Mouse (Mus musculus): ENCODE data around the gene Golt1b. TPM values are rescaled to one million over a fixed set of nuclear protein-coding genes. Genes with fewer than 3 reads are reported as not detected.

Gene Golt1b
- polyA plus RNA-seq, 1 experiment, result 5.4 TPM

DNA sequence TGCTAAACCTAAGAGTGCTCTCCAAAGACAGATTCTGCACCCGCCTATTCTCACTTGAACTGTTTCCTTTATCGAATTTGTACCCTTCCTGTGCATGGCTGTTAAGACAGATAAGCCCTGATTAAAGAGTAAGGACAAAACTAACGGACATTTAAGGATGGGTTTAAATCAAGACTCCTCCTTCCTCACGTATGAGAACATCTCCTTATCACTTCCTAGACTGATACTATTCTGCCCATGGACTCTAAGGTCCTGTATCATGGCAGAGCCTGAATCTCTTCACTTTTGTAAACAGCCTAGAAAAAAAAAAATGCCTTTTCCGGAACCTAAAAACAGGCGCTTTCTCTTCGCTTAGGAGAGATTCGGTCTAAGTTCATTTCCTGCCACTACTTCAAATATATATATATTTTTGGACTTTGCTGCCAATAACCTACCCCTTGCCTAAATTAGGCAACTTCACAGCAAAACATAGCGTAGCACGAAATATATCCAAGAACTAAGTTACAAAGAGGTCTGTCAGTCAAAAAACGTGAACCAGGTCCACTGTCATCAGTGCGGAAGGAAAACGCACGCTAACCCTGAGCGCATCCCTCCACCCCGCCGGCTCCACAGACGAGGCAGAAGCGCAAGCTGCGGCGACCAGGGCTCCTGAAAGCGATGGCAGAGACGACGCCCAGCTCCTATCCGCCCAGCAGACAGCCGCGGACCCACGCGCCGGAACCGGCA, 573 bp upstream of the Golt1b start:
- no peaks in the 10 kb centered on the region; the same call in 1 of the 2 replicates for H3K4me1 ChIP-seq (ENCODE audit: control insufficient read depth, insufficient read depth, low read length)
- peak overlapping the region; percentile 91 for H3K27ac ChIP-seq (ENCODE audit: control insufficient read depth, insufficient read depth, low read depth, low read length)
- no peaks in the 10 kb centered on the region for H3K27me3 ChIP-seq (ENCODE audit: control insufficient read depth, insufficient read depth, low read length)
- H3K36me3 ChIP-seq (ENCODE audit: control insufficient read depth, insufficient read depth, low read length), result no peaks in the 10 kb centered on the region; the same call in 1 of the 2 replicates
- H3K4me3 ChIP-seq (ENCODE audit: control insufficient read depth, low read depth, low read length), result peak overlapping the region; percentile 100
- TF ChIP-seq POLR2A (IDR thresholded peaks at IDR 0.05; ENCODE audit: control insufficient read depth, low read depth, low read length) (no peak), CTCF (IDR thresholded peaks at IDR 0.05; ENCODE audit: control insufficient read depth, insufficient read depth, insufficient replicate concordance, low read depth, low read length) (no peak)

- Histone ChIP-seq H3K27ac (ENCODE audit: control insufficient read depth, insufficient read depth, low read depth, low read length) (peak overlapping the region; percentile 67), H3K27me3 (ENCODE audit: control insufficient read depth, insufficient read depth, low read length) (no peaks in the 10 kb centered on the region), H3K4me3 (ENCODE audit: control insufficient read depth, low read depth, low read length) (peak overlapping the region; percentile 100), H3K4me1 (ENCODE audit: control insufficient read depth, insufficient read depth, low read length) (no peaks in the 10 kb centered on the region; the same call in 1 of the 2 replicates), H3K36me3 (ENCODE audit: control insufficient read depth, insufficient read depth, low read length) (no peaks in the 10 kb centered on the region; the same call in 1 of the 2 replicates)
- TF ChIP-seq CTCF (IDR thresholded peaks at IDR 0.05; ENCODE audit: control insufficient read depth, insufficient read depth, insufficient replicate concordance, low read depth, low read length), result no peak
- no peak for TF ChIP-seq POLR2A (IDR thresholded peaks at IDR 0.05; ENCODE audit: control insufficient read depth, low read depth, low read length)
Observed at GRCm38 (mm10) chr6:142387755-142388271, 792 bp downstream of the Golt1b start.

DNA sequence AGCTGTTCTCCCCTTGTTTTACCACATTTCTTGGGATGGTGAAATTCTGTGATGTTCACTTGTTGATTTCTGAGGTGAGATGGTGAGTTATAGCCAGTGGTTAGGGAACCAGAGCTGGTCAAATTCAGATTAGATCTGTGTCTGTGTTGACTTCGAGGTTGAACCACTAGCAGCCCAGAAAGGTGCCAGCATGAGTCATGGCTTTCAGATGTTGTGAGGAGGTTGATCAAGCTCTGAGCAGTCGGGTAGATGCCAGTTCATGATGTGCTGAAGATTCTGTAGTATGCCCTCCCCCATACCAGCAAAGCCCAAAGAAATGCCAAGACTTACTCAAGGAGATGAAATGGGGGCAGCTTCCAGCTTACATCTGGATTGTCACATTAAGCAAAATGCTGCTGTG, 2.1 kb downstream of the Golt1b start:
- no peak overlapping the region for H3K27ac ChIP-seq (ENCODE audit: control insufficient read depth, insufficient read depth, low read depth, low read length)
- no peak overlapping the region for H3K4me3 ChIP-seq (ENCODE audit: control insufficient read depth, low read depth, low read length)
- H3K4me1 ChIP-seq (ENCODE audit: control insufficient read depth, insufficient read depth, low read length), result no peaks in the 10 kb centered on the region; the same call in 1 of the 2 replicates
- no peaks in the 10 kb centered on the region for H3K27me3 ChIP-seq (ENCODE audit: control insufficient read depth, insufficient read depth, low read length)
- peaks cover 3% of the 10 kb centered on the region for H3K36me3 ChIP-seq (ENCODE audit: control insufficient read depth, insufficient read depth, low read length)
- TF ChIP-seq CTCF (IDR thresholded peaks at IDR 0.05; ENCODE audit: control insufficient read depth, insufficient read depth, insufficient replicate concordance, low read depth, low read length) (no peak), POLR2A (IDR thresholded peaks at IDR 0.05; ENCODE audit: control insufficient read depth, low read depth, low read length) (no peak)

GRCm38 (mm10) chr6:142392312-142392711, 5.3 kb downstream of the Golt1b start:
- no peak for TF ChIP-seq POLR2A (IDR thresholded peaks at IDR 0.05; ENCODE audit: control insufficient read depth, low read depth, low read length)
- TF ChIP-seq CTCF (IDR thresholded peaks at IDR 0.05; ENCODE audit: control insufficient read depth, insufficient read depth, insufficient replicate concordance, low read depth, low read length), result no peak
- H3K4me1 ChIP-seq (ENCODE audit: control insufficient read depth, insufficient read depth, low read length), result no peaks in the 10 kb centered on the region; the same call in 1 of the 2 replicates
- no peak overlapping the region for H3K4me3 ChIP-seq (ENCODE audit: control insufficient read depth, low read depth, low read length)
- H3K36me3 ChIP-seq (ENCODE audit: control insufficient read depth, insufficient read depth, low read length), result peaks cover 3% of the 10 kb centered on the region
- no peak overlapping the region for H3K27ac ChIP-seq (ENCODE audit: control insufficient read depth, insufficient read depth, low read depth, low read length)
- no peaks in the 10 kb centered on the region for H3K27me3 ChIP-seq (ENCODE audit: control insufficient read depth, insufficient read depth, low read length)

GRCm38 (mm10) chr6:142394669-142395068, 7.6 kb downstream of the Golt1b start:
- H3K4me3 ChIP-seq (ENCODE audit: control insufficient read depth, low read depth, low read length), result no peak overlapping the region
- no peaks in the 10 kb centered on the region for H3K27me3 ChIP-seq (ENCODE audit: control insufficient read depth, insufficient read depth, low read length)
- peaks cover 3% of the 10 kb centered on the region for H3K36me3 ChIP-seq (ENCODE audit: control insufficient read depth, insufficient read depth, low read length)
- H3K27ac ChIP-seq (ENCODE audit: control insufficient read depth, insufficient read depth, low read depth, low read length), result no peak overlapping the region
- no peaks in the 10 kb centered on the region; the same call in 1 of the 2 replicates for H3K4me1 ChIP-seq (ENCODE audit: control insufficient read depth, insufficient read depth, low read length)
- TF ChIP-seq CTCF (IDR thresholded peaks at IDR 0.05; ENCODE audit: control insufficient read depth, insufficient read depth, insufficient replicate concordance, low read depth, low read length), result no peak
- no peak for TF ChIP-seq POLR2A (IDR thresholded peaks at IDR 0.05; ENCODE audit: control insufficient read depth, low read depth, low read length)

DNA sequence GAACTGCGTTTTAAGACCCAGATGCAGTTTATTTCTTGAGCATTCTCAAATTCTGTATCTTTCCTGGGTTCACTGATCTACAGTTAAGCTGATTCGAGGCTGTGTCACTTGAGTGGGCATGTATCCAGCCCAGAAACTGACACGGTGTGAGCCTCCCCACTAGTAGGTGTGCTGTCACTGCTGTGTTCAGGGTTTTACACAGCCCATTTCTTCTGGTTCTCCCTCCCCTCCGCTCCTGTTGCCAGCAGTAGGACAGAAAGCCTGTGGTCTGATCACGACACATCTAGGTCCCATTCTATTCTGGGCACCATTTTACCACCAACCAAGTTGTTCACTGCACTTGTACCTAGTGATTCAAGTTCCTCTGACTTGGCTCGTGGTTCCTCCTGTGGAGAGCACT, 8.7 kb downstream of the Golt1b start:
- H3K36me3 ChIP-seq (ENCODE audit: control insufficient read depth, insufficient read depth, low read length), result peaks cover 3% of the 10 kb centered on the region
- H3K4me3 ChIP-seq (ENCODE audit: control insufficient read depth, low read depth, low read length), result no peak overlapping the region
- no peak overlapping the region for H3K27ac ChIP-seq (ENCODE audit: control insufficient read depth, insufficient read depth, low read depth, low read length)
- H3K4me1 ChIP-seq (ENCODE audit: control insufficient read depth, insufficient read depth, low read length), result no peaks in the 10 kb centered on the region; the same call in 1 of the 2 replicates
- no peaks in the 10 kb centered on the region for H3K27me3 ChIP-seq (ENCODE audit: control insufficient read depth, insufficient read depth, low read length)
- TF ChIP-seq POLR2A (IDR thresholded peaks at IDR 0.05; ENCODE audit: control insufficient read depth, low read depth, low read length) (no peak), CTCF (IDR thresholded peaks at IDR 0.05; ENCODE audit: control insufficient read depth, insufficient read depth, insufficient replicate concordance, low read depth, low read length) (no peak)

GRCm38 (mm10) chr6:142411140-142411539, 24.1 kb downstream of the Golt1b start:
- TF ChIP-seq POLR2A (IDR thresholded peaks at IDR 0.05; ENCODE audit: control insufficient read depth, low read depth, low read length) (no peak), CTCF (IDR thresholded peaks at IDR 0.05; ENCODE audit: control insufficient read depth, insufficient read depth, insufficient replicate concordance, low read depth, low read length) (no peak)
- H3K4me3 ChIP-seq (ENCODE audit: control insufficient read depth, low read depth, low read length), result no peak overlapping the region
- no peak overlapping the region for H3K27ac ChIP-seq (ENCODE audit: control insufficient read depth, insufficient read depth, low read depth, low read length)
- H3K27me3 ChIP-seq (ENCODE audit: control insufficient read depth, insufficient read depth, low read length), result no peaks in the 10 kb centered on the region
- H3K36me3 ChIP-seq (ENCODE audit: control insufficient read depth, insufficient read depth, low read length), result no peaks in the 10 kb centered on the region
- H3K4me1 ChIP-seq (ENCODE audit: control insufficient read depth, insufficient read depth, low read length), result no peaks in the 10 kb centered on the region

Data from testis, adult 2 months (tissue).